Mouse (Mus musculus): ENCODE measurements at regions not wholly inside any gene's neighbourhood (a gene's known extent, or its start where the extent isn't known, plus 50 kb on each side); places are given as distances from the start of the nearest gene placed in this dataset.

GRCm38 (mm10) chr6:31613590-31614319 is 50.0 kb upstream of the Podxl start:
- no peaks in the 10 kb centered on the region for H3K36me3 ChIP-seq (ENCODE audit: control insufficient read depth, insufficient read depth, low read length)
- H3K27ac ChIP-seq (ENCODE audit: insufficient read depth, low read length), result no peak overlapping the region
- DNase-seq (ENCODE audit: low read depth in 1 of 2, low spot score in 2 of 2), result no peak
- TF ChIP-seq CTCF (IDR thresholded peaks at IDR 0.05; ENCODE audit: extremely low read depth, insufficient read depth, insufficient read length, insufficient replicate concordance), result no peak
- TF ChIP-seq POLR2A (IDR thresholded peaks at IDR 0.05; ENCODE audit: low read depth, low read length), result no peak
- WGBS, result 8% methylated on average over 13 of the region's 13 CpGs
- no peaks in the 10 kb centered on the region for H3K4me1 ChIP-seq (ENCODE audit: control insufficient read depth, insufficient read depth, insufficient read length)
- no peaks in the 10 kb centered on the region for H3K27me3 ChIP-seq (ENCODE audit: control insufficient read depth, insufficient read depth, low read length)
- H3K4me3 ChIP-seq (ENCODE audit: extremely low read depth, insufficient read depth, insufficient read length), result no peak overlapping the region

Data from spleen, adult 2 months (tissue).